Mouse (Mus musculus): Measurements from ENCODE around the gene Phldb3. TPM values are rescaled to one million over a fixed set of nuclear protein-coding genes. Genes with fewer than 3 reads are reported as not detected.

The Phldb3 gene
- polyA plus RNA-seq, 1 experiment from 2014 or later, result not detected

- ATAC-seq (ENCODE audit: low read depth), result 0 out of 2 replicates have a peak, but pooled peaks have one; percentile 4
- no peak overlapping the region for H3K4me3 ChIP-seq
- H3K9ac ChIP-seq, result no peak overlapping the region
- H3K9me3 ChIP-seq, result no peaks in the 10 kb centered on the region
- no peaks in the 10 kb centered on the region for H3K36me3 ChIP-seq
- WGBS, result 78% methylated on average over 15 of the region's 15 CpGs
- H3K27ac ChIP-seq (replicated peaks), result no peak overlapping the region
- H3K27me3 ChIP-seq, result peaks cover 16% of the 10 kb centered on the region
- H3K4me2 ChIP-seq, result no peak overlapping the region
- H3K4me1 ChIP-seq (replicated peaks), result peaks cover 6% of the 10 kb centered on the region
Observed at GRCm38 (mm10) chr7:24599211-24600067, 11.1 kb upstream of the Phldb3 start.

DNA sequence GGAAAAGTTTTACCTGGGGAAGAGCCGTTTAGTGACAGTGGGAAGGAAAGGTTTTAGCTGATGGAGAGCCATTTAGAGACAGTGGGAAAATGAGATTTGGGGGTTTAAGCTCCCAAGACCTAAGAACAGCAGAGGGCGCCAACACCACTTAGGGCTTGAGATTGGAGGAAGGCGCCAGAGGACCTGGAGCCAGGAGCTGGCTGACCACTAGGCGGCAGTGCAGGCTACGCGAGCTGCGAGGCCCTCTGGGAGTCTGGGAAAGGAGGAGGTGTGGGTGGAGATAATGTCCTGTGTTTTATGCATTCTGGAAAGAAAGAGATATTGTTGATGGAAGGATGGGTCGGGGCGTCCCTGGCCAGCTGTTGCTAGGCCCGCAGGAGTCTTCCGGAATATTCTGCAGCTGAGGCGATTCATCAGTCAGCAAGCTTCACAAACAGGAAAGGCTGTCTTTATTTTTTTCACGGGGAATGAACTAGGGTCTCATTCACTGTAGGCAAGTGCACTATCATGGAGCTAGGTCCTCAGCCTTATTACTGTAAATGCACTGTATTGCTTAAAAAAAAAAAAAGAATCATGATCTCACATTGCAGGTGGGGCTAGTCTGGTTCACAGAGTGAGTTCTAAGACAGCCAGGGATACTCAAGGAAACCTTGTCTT lies 9.5 kb upstream of the Phldb3 start:
- Histone ChIP-seq H3K4me1 (replicated peaks) (no peaks in the 10 kb centered on the region; the same call in 1 of the 2 replicates), H3K4me2 (peak overlapping the region; percentile 49), H3K27ac (replicated peaks) (peak overlapping the region; percentile 18; the same call in 1 of the 2 replicates), H3K36me3 (no peaks in the 10 kb centered on the region), H3K4me3 (peak overlapping the region; percentile 22; the same call in 1 of the 2 replicates), H3K9me3 (no peaks in the 10 kb centered on the region), H3K9ac (peak overlapping the region; percentile 49; the same call in 1 of the 2 replicates), H3K27me3 (0 out of 2 replicates have a peak, but pooled peaks cover under 1% of the 10 kb centered on the region)
- 3% methylated on average over 13 of the region's 13 CpGs for WGBS
- peak; percentile 91 for ATAC-seq (ENCODE audit: low read depth)

GRCm38 (mm10) chr7:24605561-24605960 lies 5.0 kb upstream of the Phldb3 start:
- Histone ChIP-seq H3K9ac (no peak overlapping the region), H3K36me3 (no peaks in the 10 kb centered on the region; the same call in none of the 2 replicates), H3K27me3 (peaks cover 23% of the 10 kb centered on the region), H3K4me3 (no peak overlapping the region), H3K27ac (replicated peaks) (no peak overlapping the region), H3K4me1 (replicated peaks) (peaks cover 4% of the 10 kb centered on the region), H3K4me2 (no peak overlapping the region), H3K9me3 (no peaks in the 10 kb centered on the region)
- ATAC-seq (ENCODE audit: low read depth), result no peak
- 88% methylated on average over 7 of the region's 7 CpGs for WGBS

DNA sequence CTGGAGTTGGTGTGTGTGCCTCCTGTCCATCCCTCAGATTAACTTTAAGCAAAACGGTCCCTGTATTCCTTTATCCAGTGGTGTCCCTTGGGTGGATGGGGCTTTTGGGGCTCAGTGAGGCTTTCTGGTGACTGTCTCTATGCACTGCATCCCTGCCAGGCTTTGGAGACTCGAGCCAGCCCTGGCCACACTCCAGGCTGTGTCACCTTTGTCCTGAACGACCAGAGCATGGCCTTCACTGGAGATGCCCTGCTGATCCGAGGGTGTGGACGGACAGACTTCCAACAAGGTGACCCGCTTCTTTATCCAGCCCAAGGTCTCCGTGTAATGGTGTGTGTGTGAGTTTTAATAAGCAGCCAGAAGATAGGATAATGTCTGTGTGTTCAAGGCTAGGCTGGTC lies 4.5 kb upstream of the Phldb3 start:
- H3K4me3 ChIP-seq, result no peak overlapping the region
- H3K27me3 ChIP-seq, result peaks cover 28% of the 10 kb centered on the region
- WGBS, result 85% methylated on average over 7 of the region's 7 CpGs
- peaks cover 9% of the 10 kb centered on the region for H3K4me1 ChIP-seq (replicated peaks)
- no peak overlapping the region for H3K9ac ChIP-seq
- H3K9me3 ChIP-seq, result no peaks in the 10 kb centered on the region
- H3K4me2 ChIP-seq, result no peak overlapping the region
- no peak for ATAC-seq (ENCODE audit: low read depth)
- no peak overlapping the region for H3K27ac ChIP-seq (replicated peaks)
- no peaks in the 10 kb centered on the region; the same call in none of the 2 replicates for H3K36me3 ChIP-seq

- H3K4me1 ChIP-seq (replicated peaks), result peaks cover 21% of the 10 kb centered on the region
- H3K27ac ChIP-seq (replicated peaks), result no peak overlapping the region
- no peaks in the 10 kb centered on the region; the same call in none of the 2 replicates for H3K36me3 ChIP-seq
- no peak overlapping the region for H3K9ac ChIP-seq
- ATAC-seq (ENCODE audit: low read depth), result peak; percentile 69
- H3K4me2 ChIP-seq, result no peak overlapping the region
- WGBS, result 56% methylated on average over 6 of the region's 6 CpGs
- no peaks in the 10 kb centered on the region for H3K9me3 ChIP-seq
- no peak overlapping the region for H3K4me3 ChIP-seq
- peaks cover 48% of the 10 kb centered on the region for H3K27me3 ChIP-seq
Observed at GRCm38 (mm10) chr7:24608017-24608416, 2.5 kb upstream of the Phldb3 start.

- WGBS, result 73% methylated on average over 8 of the region's 8 CpGs
- Histone ChIP-seq H3K9me3 (no peaks in the 10 kb centered on the region), H3K27ac (replicated peaks) (no peak overlapping the region), H3K4me2 (no peak overlapping the region), H3K27me3 (peaks cover 53% of the 10 kb centered on the region), H3K4me3 (no peak overlapping the region), H3K9ac (no peak overlapping the region), H3K4me1 (replicated peaks) (peaks cover 21% of the 10 kb centered on the region), H3K36me3 (no peaks in the 10 kb centered on the region; the same call in none of the 2 replicates)
- ATAC-seq (ENCODE audit: low read depth), result no peak
Observed at GRCm38 (mm10) chr7:24608561-24608960, 2.0 kb upstream of the Phldb3 start.

DNA sequence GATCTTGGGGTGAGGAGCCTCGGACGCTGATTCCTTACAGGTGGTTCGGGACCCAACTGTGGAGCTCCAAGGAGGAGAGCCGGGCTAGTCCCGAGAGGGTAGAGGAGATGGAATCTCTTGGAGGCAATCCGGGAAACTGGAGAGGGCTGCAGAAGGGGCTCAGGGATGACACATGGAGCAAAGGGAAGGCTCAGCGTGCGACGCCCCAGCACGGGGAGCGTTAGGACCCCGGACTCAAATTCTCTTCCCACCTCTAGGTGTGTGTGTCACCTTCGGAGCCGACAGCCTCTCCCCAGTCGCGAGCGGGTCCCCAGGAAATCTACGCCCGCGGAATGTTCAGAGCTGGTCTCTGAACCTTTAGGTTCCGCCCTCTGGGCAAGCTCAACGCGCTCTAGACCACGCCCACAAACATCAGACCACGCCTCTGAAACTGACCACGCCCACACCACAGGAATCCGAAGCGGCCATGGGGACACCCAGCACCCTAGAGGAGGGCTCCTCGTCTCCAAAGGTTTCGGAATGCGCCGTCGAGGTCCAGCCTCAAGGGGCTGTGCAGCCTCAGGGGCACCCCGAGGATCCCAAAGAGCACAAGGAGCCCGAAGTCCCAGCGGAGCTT lies 424 bp downstream of the Phldb3 start:
- Histone ChIP-seq H3K36me3 (no peaks in the 10 kb centered on the region; the same call in none of the 2 replicates), H3K9me3 (no peaks in the 10 kb centered on the region), H3K4me3 (peak overlapping the region; percentile 29), H3K9ac (no peak overlapping the region), H3K4me1 (replicated peaks) (peaks cover 21% of the 10 kb centered on the region), H3K27me3 (peaks cover 63% of the 10 kb centered on the region), H3K27ac (replicated peaks) (no peak overlapping the region), H3K4me2 (peak overlapping the region; percentile 45)
- whole genome bisulfite sequencing, result under 1% methylated on average over 36 of the region's 36 CpGs
- ATAC-seq (ENCODE audit: low read depth), result peak; percentile 19; the same call in 1 of the 2 replicates

DNA sequence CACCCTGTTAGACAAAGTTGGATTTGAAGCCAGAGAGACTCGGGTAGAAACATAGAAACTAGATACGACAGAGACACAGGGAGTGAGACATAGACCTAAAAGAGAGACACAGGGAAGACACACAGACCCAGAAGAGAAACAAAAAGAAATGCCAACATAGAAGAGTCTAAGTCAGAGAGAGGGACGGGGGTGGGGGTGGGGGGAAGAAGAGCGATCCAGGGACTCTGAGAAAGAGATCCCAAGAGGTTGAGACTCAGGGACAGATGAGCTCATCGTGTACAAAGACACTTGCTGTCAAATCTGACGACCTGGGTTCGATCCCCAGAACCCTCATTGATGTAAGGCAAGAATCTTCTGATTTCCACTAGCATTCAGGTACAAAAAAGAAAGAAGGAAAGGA lies 1.1 kb downstream of the Phldb3 start:
- peak overlapping the region; percentile 45 for H3K4me2 ChIP-seq
- peaks cover 65% of the 10 kb centered on the region for H3K27me3 ChIP-seq
- H3K4me3 ChIP-seq, result peak overlapping the region; percentile 29; the same call in 1 of the 2 replicates
- 13% methylated on average over 7 of the region's 7 CpGs for WGBS
- H3K9ac ChIP-seq, result no peak overlapping the region
- no peak for ATAC-seq (ENCODE audit: low read depth)
- no peaks in the 10 kb centered on the region; the same call in none of the 2 replicates for H3K36me3 ChIP-seq
- peaks cover 21% of the 10 kb centered on the region for H3K4me1 ChIP-seq (replicated peaks)
- no peaks in the 10 kb centered on the region for H3K9me3 ChIP-seq
- no peak overlapping the region for H3K27ac ChIP-seq (replicated peaks)

- no peak for ATAC-seq (ENCODE audit: low read depth)
- Histone ChIP-seq H3K4me3 (0 out of 2 replicates have a peak overlapping the region, but pooled peaks have one; percentile 15), H3K36me3 (no peaks in the 10 kb centered on the region; the same call in 1 of the 2 replicates), H3K4me2 (peak overlapping the region; percentile 10; the same call in 1 of the 2 replicates), H3K27me3 (peaks cover 65% of the 10 kb centered on the region), H3K27ac (replicated peaks) (no peak overlapping the region), H3K9me3 (no peaks in the 10 kb centered on the region), H3K9ac (no peak overlapping the region), H3K4me1 (replicated peaks) (peaks cover 21% of the 10 kb centered on the region)
- WGBS, result 2% methylated on average over 27 of the region's 27 CpGs
Observed at GRCm38 (mm10) chr7:24612308-24612910, 1.8 kb downstream of the Phldb3 start.

DNA sequence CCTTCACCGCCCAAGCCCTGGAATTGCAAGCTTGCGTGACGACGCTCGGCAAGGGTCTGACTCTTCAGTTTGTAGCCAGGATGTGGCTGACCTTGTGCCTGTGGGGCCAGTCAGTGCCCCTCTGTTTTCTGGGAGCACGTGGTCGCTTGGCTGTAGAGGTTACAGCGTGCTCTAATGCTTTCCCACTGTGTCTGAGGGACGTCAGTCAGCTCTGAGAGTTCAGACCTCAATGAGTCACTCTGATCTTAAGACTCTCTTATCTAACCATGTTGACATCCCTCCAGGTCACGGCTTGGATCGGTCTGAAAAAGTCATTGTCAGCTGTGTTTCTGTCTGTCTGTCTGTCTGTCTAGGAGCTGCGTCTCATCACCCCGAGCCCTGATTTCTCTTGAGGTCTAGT lies 4.3 kb downstream of the Phldb3 start:
- WGBS, result 76% methylated on average over 13 of the region's 13 CpGs
- Histone ChIP-seq H3K36me3 (no peaks in the 10 kb centered on the region), H3K27ac (replicated peaks) (no peak overlapping the region), H3K4me3 (no peak overlapping the region), H3K4me2 (no peak overlapping the region), H3K4me1 (replicated peaks) (peaks cover 21% of the 10 kb centered on the region), H3K9me3 (no peaks in the 10 kb centered on the region), H3K9ac (no peak overlapping the region), H3K27me3 (peaks cover 49% of the 10 kb centered on the region)
- ATAC-seq (ENCODE audit: low read depth), result no peak

DNA sequence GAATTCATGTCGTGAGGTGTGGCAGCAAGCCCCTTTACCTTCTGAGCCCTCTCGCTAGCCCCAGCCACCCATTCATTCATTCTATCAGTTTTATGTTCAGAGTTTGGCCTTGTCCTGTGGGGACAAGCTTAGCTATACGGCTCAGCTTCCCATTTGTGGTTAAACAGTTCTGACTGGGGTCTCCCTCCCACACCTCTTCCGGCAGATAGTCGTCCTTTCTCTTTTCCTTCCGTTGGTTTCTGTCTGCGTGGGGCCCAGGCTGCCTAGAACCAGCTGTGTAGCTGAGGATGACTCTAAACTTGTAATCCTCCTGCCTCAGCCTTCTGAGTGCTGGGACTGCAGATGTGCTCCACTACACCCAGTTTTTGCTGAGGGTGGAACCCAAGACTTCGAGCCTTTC lies 7.2 kb downstream of the Phldb3 start:
- Histone ChIP-seq H3K27ac (replicated peaks) (no peak overlapping the region), H3K36me3 (no peaks in the 10 kb centered on the region), H3K4me1 (replicated peaks) (peaks cover under 1% of the 10 kb centered on the region), H3K4me2 (no peak overlapping the region), H3K4me3 (no peak overlapping the region), H3K9ac (no peak overlapping the region), H3K27me3 (peaks cover 19% of the 10 kb centered on the region), H3K9me3 (no peaks in the 10 kb centered on the region)
- 82% methylated on average over 8 of the region's 8 CpGs for WGBS
- ATAC-seq (ENCODE audit: low read depth), result no peak
